Mouse (Mus musculus): ENCODE measurements at regions not wholly inside any gene's neighbourhood (a gene's known extent, or its start where the extent isn't known, plus 50 kb on each side); places are given as distances from the start of the nearest gene placed in this dataset.
A peak's percentile ranks its signal among the peaks of the same experiment; 100 is the strongest.

- Histone ChIP-seq H3K27me3 (no peaks in the 10 kb centered on the region; the same call in 1 of the 2 replicates), H3K4me3 (no peak overlapping the region), H3K4me1 (peaks cover 41% of the 10 kb centered on the region), H3K9ac (no peak overlapping the region), H3K4me2 (no peak overlapping the region), H3K27ac (peak overlapping the region; percentile 76), H3K9me3 (no peaks in the 10 kb centered on the region), H3K36me3 (no peaks in the 10 kb centered on the region)
- 27% methylated on average over 14 of the region's 14 CpGs for WGBS
- ATAC-seq (ENCODE audit: insufficient number of reproducible peaks, low FRiP score, low TSS enrichment, low read depth) = peak; percentile 61
These were observed 144.7 kb upstream of the Mki67 start for GRCm38 (mm10) chr7:135860741-135861408.

- Histone ChIP-seq H3K27ac (peak overlapping the region; percentile 76; the same call in 1 of the 2 replicates), H3K4me1 (peaks cover 41% of the 10 kb centered on the region), H3K4me3 (no peak overlapping the region), H3K9me3 (no peaks in the 10 kb centered on the region), H3K27me3 (no peaks in the 10 kb centered on the region; the same call in 1 of the 2 replicates), H3K9ac (no peak overlapping the region), H3K36me3 (no peaks in the 10 kb centered on the region), H3K4me2 (no peak overlapping the region)
- WGBS = 46% methylated on average over 7 of the region's 7 CpGs
- no peak for ATAC-seq (ENCODE audit: insufficient number of reproducible peaks, low FRiP score, low TSS enrichment, low read depth)
These were observed 145.2 kb upstream of the Mki67 start for GRCm38 (mm10) chr7:135861409-135861805.

- Histone ChIP-seq H3K27me3 (no peaks in the 10 kb centered on the region), H3K9me3 (no peaks in the 10 kb centered on the region), H3K27ac (peak overlapping the region; percentile 71), H3K4me3 (no peak overlapping the region), H3K36me3 (no peaks in the 10 kb centered on the region), H3K4me1 (peaks cover 41% of the 10 kb centered on the region), H3K9ac (no peak overlapping the region), H3K4me2 (peak overlapping the region; percentile 28)
- 9% methylated on average over 22 of the region's 22 CpGs for WGBS
- ATAC-seq (ENCODE audit: insufficient number of reproducible peaks, low FRiP score, low TSS enrichment, low read depth) = no peak
These were observed 147.6 kb upstream of the Mki67 start for GRCm38 (mm10) chr7:135863581-135864426.

- 70% methylated on average over 6 of the region's 6 CpGs for WGBS
- no peak overlapping the region for H3K4me2 ChIP-seq
- ATAC-seq (ENCODE audit: insufficient number of reproducible peaks, low FRiP score, low TSS enrichment, low read depth) = no peak
- no peaks in the 10 kb centered on the region for H3K27me3 ChIP-seq
- H3K36me3 ChIP-seq = no peaks in the 10 kb centered on the region
- H3K9ac ChIP-seq = no peak overlapping the region
- no peak overlapping the region for H3K27ac ChIP-seq
- H3K4me1 ChIP-seq = no peaks in the 10 kb centered on the region
- H3K9me3 ChIP-seq = no peaks in the 10 kb centered on the region
- no peak overlapping the region for H3K4me3 ChIP-seq
These were observed 154.8 kb upstream of the Mki67 start for GRCm38 (mm10) chr7:135870981-135871380.

GRCm38 (mm10) chr7:135877091-135877874 lies 161.1 kb upstream of the Mki67 start:
- Histone ChIP-seq H3K4me2 (no peak overlapping the region), H3K9ac (no peak overlapping the region), H3K27ac (peak overlapping the region; percentile 33; the same call in 1 of the 2 replicates), H3K36me3 (no peaks in the 10 kb centered on the region), H3K4me3 (no peak overlapping the region), H3K4me1 (peaks cover 10% of the 10 kb centered on the region; the same call in 1 of the 2 replicates), H3K9me3 (no peaks in the 10 kb centered on the region), H3K27me3 (no peaks in the 10 kb centered on the region)
- ATAC-seq (ENCODE audit: insufficient number of reproducible peaks, low FRiP score, low TSS enrichment, low read depth) = 0 out of 2 replicates have a peak, but pooled peaks have one; percentile 30
- WGBS = 66% methylated on average over 6 of the region's 6 CpGs

GRCm38 (mm10) chr7:135878750-135879149 lies 162.6 kb upstream of the Mki67 start:
- no peak for ATAC-seq (ENCODE audit: insufficient number of reproducible peaks, low FRiP score, low TSS enrichment, low read depth)
- 63% methylated on average over 3 of the region's 3 CpGs for WGBS

GRCm38 (mm10) chr7:135880446-135880845 lies 164.3 kb upstream of the Mki67 start:
- Histone ChIP-seq H3K27ac (no peak overlapping the region), H3K4me1 (peaks cover 10% of the 10 kb centered on the region; the same call in 1 of the 2 replicates), H3K9ac (no peak overlapping the region), H3K9me3 (no peaks in the 10 kb centered on the region), H3K27me3 (no peaks in the 10 kb centered on the region), H3K4me3 (no peak overlapping the region), H3K36me3 (no peaks in the 10 kb centered on the region), H3K4me2 (no peak overlapping the region)
- WGBS = 93% methylated on average over 9 of the region's 9 CpGs
- no peak for ATAC-seq (ENCODE audit: insufficient number of reproducible peaks, low FRiP score, low TSS enrichment, low read depth)

More at GRCm38 (mm10) chr7:135878750-135879149, 162.6 kb upstream of the Mki67 start:
- Histone ChIP-seq H3K27ac (no peak overlapping the region), H3K36me3 (no peaks in the 10 kb centered on the region), H3K4me2 (no peak overlapping the region), H3K9me3 (no peaks in the 10 kb centered on the region), H3K9ac (no peak overlapping the region), H3K27me3 (no peaks in the 10 kb centered on the region), H3K4me3 (no peak overlapping the region), H3K4me1 (peaks cover 10% of the 10 kb centered on the region; the same call in 1 of the 2 replicates)

GRCm38 (mm10) chr7:135882306-135882705 lies 166.1 kb upstream of the Mki67 start:
- Histone ChIP-seq H3K4me3 (no peak overlapping the region), H3K27ac (no peak overlapping the region), H3K9ac (no peak overlapping the region), H3K27me3 (no peaks in the 10 kb centered on the region), H3K4me2 (no peak overlapping the region), H3K9me3 (no peaks in the 10 kb centered on the region), H3K36me3 (no peaks in the 10 kb centered on the region), H3K4me1 (peaks cover 4% of the 10 kb centered on the region; the same call in 1 of the 2 replicates)
- ATAC-seq (ENCODE audit: insufficient number of reproducible peaks, low FRiP score, low TSS enrichment, low read depth) = no peak
- 89% methylated on average over 4 of the region's 4 CpGs for WGBS

GRCm38 (mm10) chr7:135888598-135888997 lies 172.4 kb upstream of the Mki67 start:
- no peak for ATAC-seq (ENCODE audit: insufficient number of reproducible peaks, low FRiP score, low TSS enrichment, low read depth)
- Histone ChIP-seq H3K9me3 (no peaks in the 10 kb centered on the region), H3K4me2 (0 out of 2 replicates have a peak overlapping the region, but pooled peaks have one; percentile 3), H3K4me3 (no peak overlapping the region), H3K27ac (no peak overlapping the region), H3K9ac (no peak overlapping the region), H3K4me1 (peaks cover 7% of the 10 kb centered on the region), H3K36me3 (no peaks in the 10 kb centered on the region), H3K27me3 (no peaks in the 10 kb centered on the region)
- 28% methylated on average over 3 of the region's 3 CpGs for WGBS

- ATAC-seq (ENCODE audit: insufficient number of reproducible peaks, low FRiP score, low TSS enrichment, low read depth) = no peak
- Histone ChIP-seq H3K4me2 (0 out of 2 replicates have a peak overlapping the region, but pooled peaks have one; percentile 3), H3K9ac (no peak overlapping the region), H3K4me3 (no peak overlapping the region), H3K27me3 (no peaks in the 10 kb centered on the region), H3K4me1 (peaks cover 7% of the 10 kb centered on the region), H3K9me3 (no peaks in the 10 kb centered on the region), H3K36me3 (no peaks in the 10 kb centered on the region), H3K27ac (no peak overlapping the region)
- WGBS = 12% methylated on average over 17 of the region's 17 CpGs
These were observed 173.0 kb upstream of the Mki67 start for GRCm38 (mm10) chr7:135889016-135889726.

GRCm38 (mm10) chr7:135898876-135899275 lies 182.7 kb upstream of the Mki67 start:
- Histone ChIP-seq H3K27ac (0 out of 2 replicates have a peak overlapping the region, but pooled peaks have one; percentile 9), H3K9me3 (no peaks in the 10 kb centered on the region), H3K9ac (no peak overlapping the region), H3K27me3 (no peaks in the 10 kb centered on the region), H3K4me2 (no peak overlapping the region), H3K4me3 (no peak overlapping the region), H3K36me3 (no peaks in the 10 kb centered on the region), H3K4me1 (peaks cover 28% of the 10 kb centered on the region)
- WGBS = 61% methylated on average over 2 of the region's 2 CpGs
- no peak for ATAC-seq (ENCODE audit: insufficient number of reproducible peaks, low FRiP score, low TSS enrichment, low read depth)
